Mouse (Mus musculus) cerebral cortex, adult 2 months (tissue): ENCODE measurements around the gene Rfx1.

Source experiments
- WGBS: fragments of 180-500 bp; shearing (Covaris S2); methylation state at CpG from one replicate; pipeline ENCODE4 v1.1.7; 2018; 5-methylcytosine and 5-hydroxymethylcytosine counted together

The Rfx1 gene

DNA sequence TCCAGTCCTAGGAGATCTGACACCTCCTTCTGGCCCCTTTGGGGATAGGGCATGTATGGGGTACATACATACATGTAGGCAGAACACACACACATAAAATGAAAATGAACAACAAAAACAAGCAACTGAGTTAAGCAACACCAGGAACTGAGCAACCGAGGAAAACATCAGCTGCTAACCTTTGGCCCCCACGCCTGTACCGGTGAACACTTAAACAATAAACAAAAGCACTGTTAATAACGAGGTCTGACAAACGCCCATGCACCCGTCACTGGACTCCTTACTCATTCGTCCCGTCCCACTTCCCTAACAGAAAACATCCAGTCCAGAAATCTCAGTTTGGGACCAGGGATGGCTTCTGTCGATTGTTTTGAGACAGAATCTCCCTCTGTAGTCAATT lies 22.6 kb downstream of the Rfx1 start:
- 71% methylated on average over 9 of the region's 9 CpGs for WGBS

DNA sequence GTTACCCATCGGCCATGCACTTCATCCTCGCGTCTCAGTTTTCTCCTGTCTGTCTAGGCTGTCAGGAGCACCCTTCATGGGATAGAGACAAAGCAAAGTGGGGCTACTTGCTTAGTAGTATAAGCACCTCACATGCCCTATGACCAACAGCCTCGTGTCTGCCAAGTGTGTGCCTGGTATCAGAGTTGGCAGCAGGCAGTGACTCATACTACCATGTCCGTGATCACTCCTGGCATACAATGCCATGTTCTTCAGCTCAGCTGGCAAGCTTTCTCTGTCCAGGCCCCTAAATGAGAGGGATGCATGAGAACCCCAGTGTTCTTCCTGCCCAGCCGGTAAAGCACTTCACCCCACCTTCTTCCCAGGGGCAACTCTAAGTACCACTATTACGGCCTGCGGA lies 24.0 kb downstream of the Rfx1 start:
- WGBS, result 72% methylated on average over 8 of the region's 8 CpGs

DNA sequence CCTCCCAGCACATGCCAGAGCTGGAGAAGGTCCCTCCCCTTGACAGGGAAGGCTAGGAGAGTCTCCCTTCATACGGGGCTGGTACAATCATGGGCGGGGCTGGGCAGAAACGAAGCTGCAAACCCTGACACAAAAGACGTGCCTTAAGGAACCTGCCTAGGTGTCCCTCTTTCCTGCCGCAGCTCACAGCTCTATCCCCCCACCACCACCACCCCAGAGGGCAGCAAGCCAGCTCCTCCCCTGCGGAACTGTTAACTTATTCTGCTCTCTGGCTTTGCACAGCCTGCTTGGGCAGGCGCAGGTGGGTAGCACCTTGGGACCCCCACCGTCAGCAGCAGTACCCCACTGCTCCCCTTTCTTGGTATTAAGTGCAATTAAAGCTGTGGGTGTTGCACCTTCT lies 29.4 kb downstream of the Rfx1 start:
- 63% methylated on average over 8 of the region's 8 CpGs for WGBS

DNA sequence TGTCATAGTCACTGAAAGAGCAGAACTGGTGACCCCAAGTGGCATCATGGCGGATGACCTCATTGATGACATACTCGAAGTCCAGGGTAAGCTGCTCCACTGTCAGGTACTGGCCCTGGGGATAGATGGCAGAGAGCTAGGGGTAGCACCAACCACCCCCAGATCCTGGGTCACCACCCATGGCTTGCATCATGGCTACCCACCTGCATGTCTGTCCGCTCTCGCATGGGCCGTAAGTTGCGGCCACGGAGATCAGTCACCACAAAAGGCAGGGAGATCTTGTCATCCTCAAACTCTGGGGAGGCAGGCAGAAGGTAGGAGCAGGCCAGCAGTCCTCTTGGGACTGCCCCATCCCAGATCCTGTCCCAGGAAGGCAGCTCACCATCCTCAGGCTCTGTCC lies 31.7 kb downstream of the Rfx1 start:
- 97% methylated on average over 7 of the region's 7 CpGs for WGBS

DNA sequence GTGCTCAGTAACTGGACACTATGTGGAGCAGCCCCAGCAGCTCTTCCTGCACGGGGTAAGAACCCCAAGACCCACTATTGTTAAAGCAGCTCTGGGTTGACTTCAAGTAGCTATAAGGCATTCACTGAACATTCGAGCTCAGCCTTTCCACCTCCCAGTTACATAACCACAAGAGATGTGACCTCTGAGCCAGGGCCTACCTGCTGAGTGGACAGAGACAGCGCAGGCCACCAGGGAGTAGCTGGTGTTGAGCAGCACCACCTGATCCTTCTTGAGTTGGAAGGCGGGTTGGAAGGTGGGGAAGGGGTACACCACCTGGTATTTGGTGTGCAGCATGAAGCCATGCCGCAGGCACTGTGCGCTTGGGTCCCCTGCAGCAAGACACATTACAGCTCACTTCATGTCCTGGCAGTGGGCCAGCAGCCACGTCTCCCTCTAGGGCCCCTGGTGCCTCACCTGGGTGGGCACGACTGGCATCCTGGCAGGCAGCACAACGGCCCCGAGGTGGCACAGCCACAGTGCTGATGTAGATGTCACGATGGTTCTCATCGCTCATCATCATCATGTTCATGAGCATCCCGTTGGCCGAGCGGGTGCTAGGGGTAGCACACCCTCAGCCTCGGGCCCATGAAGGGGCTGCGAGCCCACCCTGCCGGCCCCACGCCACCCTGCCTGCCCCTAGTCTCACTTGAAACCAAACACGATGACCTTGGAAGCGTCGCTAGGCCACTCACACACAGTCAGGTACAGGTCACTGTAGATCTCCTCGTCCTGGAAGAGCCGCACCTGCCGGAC lies 35.0 kb downstream of the Rfx1 start:
- whole genome bisulfite sequencing, result 91% methylated on average over 25 of the region's 25 CpGs

DNA sequence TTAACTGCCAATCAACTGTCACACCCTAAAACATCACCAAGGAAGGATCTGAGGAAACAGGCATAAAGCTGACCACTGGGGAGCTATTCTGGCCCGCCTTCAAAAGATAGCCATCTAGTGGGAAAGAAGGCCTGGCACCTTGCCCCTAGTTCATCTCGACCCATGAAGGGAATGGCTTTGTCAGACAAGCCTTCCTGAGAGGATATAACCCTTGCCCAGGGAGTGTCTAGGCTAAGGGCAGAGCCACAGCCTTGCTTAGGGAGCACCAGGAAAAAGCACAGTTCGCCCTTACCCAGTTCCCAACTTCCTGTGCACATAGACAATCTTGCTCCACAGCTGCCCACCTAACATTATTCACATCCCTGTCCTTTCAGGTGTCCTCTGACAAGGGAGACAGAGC lies 37.0 kb downstream of the Rfx1 start:
- WGBS, result 30% methylated on average over 3 of the region's 3 CpGs

DNA sequence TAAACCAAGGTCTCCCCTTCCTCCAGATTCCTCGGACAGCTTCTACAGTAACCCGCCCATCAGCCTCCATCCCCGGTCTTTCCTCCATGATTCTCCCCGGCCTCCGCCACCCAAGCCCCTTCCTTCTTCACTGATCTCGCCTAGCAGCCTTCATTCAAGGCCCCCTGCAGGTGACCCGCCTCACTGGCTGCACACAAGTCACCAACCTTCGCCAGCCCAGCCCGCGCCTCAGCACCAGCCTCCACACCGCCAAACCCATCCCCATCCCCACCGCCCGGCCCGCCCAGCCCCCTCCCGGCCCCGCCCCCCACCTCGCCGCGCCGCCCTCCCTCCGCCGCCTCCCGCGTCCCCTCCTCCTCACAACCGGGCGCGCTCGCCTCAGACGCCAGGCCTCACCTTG lies 37.6 kb downstream of the Rfx1 start:
- under 1% methylated on average over 26 of the region's 29 CpGs for WGBS

DNA sequence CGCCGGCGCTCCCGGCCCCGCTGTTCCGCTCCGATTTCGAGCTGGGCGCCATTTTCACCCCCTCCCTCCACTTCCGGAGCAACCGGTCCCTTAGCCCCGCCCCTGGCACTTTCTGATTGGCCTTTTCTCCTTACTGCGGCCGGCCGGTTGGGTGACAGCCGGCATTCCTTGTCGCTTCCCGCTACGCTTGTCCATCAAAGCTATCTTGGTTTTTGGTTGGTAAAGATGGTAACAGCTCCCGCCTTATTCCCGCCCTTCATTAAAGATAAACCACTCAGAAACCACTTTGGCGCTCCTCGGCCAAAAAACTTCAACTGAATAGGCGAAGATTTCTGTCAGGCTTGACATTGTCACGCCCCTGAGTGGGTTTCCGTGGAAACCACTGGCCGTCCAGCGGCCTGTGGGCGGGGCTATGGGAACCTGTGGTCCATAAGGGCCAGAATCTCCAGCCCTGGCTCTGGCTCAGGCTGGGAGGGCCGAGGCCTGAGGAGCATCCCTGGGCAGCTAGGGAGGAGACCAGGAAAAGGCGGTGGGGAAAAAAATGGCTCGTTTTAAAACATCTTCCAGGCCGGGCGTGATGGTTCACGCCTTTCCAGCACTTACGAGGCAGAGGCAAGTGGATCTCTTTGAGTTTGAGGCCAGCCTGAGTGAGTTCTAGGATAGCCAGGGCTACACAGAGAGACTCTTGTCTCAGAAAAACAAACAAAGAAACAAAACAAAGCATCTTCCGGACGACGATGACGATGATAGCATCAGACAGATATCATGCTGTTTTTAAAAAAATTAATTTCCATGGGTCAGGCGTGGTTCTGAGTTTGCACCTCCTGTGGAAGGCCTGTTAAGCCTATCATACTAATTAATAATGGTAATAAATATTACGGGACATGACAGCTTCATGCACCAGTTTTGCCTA lies 38.3 kb downstream of the Rfx1 start, which contains the start of gene Dcaf15:
Dcaf15 (minus strand) TSS at position 72 of the 913 bp plus-strand sequence.
- WGBS, result 5% methylated on average over 42 of the region's 42 CpGs

DNA sequence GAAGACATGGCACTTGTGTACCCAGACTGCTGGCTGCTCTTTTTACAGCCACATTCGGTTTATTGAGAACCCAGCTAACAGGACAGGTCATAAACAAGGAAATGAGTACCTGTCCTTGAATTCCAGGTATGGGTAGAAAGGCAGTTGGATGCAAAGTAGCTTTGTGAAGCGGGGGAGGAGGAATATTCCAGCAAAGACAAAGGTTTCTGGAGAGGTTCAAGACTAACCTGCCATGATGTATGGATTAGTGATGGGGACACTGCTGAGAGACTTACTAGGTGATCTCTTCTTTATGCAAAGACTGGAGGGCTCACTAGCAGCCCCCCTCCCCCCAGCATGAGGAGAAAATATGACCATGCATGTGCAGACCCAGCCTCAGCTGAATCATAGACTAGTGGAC lies 39.0 kb downstream of the Rfx1 start:
- 78% methylated on average over 2 of the region's 2 CpGs for WGBS

DNA sequence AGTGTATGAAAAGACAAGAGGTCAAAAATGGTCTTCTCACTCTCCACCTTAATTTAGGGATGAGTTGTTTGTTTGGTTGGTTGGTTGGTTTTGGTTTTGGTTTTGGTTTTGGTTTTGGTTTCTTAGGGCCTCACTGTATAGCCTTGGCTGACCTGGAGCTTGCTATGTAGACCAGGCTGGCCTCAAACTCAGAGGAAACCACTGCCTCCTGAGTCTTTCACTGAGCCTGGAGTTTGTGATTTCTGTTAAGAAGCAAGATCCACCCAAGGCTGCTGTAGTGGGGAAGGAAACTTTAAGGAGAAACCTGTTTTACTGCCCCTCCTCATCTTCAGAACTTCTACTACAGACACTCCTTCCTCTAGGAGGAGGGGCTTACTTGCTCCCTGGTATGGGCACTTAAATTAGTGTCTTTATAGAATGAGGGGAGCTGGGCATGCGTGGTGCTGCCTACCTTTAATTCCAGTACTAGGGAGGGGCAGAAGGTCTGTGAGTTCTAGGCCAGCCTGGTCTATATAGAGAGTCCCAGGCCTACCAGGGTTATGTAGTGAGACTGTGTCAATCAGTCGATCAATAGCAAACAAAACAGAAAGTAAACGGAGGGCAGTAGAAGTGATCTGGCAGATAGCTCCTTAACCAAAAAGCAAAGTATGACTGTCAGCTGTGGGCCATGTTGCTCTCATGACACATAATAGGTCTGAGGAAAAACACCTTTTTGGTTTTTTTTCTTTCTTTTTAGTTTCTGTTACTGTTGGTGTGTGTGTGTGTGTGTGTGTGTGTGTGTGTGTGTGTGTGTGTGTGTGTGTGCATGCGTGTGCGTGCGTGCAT lies 39.8 kb downstream of the Rfx1 start:
- WGBS, result 93% methylated on average over 6 of the region's 6 CpGs

DNA sequence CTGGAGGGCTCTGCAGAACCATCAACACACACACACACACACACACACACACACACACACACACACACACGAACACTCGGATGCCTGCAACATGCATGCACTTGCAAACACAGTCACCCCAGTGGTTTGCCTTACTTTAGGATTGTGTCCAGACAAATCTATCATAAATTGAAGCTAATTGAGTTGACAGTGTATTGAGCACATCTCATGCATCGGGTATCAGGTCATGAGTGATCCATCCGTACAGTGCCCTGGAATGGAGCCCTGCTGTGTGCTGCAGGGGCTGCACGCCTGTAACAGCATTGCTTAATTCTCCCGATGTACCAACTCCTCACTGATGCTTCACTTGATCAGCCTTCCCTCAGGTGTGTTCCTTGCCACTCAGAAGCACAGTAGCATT lies 49.0 kb downstream of the Rfx1 start:
- 86% methylated on average over 6 of the region's 6 CpGs for WGBS

DNA sequence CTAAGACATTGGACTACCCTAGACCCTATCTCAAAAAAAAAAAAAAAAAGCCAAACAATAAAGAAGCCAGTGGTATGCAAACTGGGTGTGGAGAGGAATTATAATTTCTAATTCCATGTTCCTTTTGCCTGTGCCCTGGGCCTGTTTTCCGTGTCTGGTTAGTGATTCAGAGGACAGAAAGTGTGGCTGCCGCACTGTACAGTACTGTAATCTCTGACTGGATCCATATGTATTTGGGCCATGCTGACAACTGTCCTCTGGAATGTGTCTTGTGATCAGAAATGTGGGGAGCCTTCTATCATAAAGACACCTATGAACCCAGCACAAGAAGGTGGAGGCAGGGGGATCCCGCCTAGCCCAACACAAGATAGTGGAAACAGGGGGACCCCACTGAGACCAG lies 55.5 kb downstream of the Rfx1 start:
- 95% methylated on average over 3 of the region's 3 CpGs for WGBS

DNA sequence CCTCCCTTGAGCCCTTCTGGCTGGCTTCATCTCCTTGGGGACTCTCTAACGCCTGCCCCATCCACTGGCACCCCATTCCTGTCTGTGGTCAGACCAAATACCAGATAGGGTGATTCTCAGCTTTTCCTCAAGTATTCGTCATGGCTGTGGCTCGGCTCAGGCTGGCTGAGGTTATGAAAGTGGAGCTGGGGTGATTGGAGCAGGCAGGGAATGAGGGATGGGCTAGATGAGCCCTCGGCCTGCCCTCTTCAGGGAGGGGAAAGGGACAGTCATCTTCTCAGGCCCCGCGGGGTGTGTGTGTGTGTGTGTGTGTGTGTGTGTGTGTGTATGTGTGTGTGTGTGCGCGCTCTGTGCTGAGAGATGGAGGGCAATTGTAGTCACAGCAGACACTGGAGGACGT lies 59.0 kb downstream of the Rfx1 start, which contains the start of gene Podnl1:
Podnl1 (plus strand) TSS at position 334 of the 400 bp plus-strand sequence.
- 69% methylated on average over 9 of the region's 9 CpGs for WGBS

DNA sequence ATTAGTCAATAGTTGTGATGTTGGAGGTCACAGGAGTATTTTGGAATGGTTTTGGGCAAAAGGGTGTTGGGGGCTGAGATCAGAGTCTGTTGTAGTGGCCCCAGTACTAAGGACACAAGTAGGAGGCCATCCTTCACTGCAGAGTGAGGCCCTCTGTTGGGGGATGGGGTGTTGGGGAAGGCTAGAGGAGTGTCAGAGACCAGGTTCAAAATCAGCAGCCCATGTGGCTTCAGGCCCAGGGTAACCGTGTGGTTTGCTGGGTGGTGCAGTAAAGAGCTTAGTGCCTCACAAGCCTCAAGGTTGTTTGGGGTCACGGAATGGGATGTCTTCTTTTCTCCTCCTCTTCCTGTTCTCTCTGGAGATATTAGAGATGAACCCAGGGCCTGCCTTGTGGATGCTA lies 60.1 kb downstream of the Rfx1 start:
- 90% methylated on average over 2 of the region's 2 CpGs for WGBS

DNA sequence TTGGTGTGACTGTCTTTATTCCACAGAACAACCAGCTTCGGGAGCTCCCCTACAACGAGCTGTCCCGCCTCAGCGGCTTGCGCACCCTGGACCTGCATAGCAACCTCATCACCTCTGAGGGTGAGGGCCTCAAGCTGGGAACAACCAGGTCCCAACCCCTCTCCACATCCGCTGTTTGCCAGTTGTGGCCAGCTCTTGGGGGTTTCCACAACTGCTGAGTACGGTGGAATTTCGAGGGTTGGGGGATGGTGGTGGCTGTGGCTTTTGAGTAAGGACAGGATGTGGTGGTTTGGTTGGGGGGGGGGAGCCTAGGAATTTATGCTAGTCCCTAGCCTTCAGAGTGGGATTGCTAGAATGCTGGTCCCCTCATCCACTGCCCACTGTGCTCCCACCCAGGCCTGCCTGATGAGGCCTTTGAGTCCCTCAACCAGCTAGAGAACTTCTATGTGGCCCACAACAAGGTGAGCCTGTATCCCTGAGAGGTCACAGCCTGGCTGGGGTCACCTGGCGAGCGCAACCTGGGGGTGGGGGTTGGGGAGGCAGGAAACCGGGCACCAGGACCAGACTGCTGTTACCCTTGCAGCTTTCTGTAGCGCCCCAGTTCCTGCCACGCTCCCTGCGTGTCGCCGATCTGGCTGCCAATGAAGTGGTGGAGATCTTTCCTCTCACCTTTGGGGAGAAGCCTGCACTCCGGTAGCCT lies 60.7 kb downstream of the Rfx1 start:
- 74% methylated on average over 17 of the region's 17 CpGs for WGBS

DNA sequence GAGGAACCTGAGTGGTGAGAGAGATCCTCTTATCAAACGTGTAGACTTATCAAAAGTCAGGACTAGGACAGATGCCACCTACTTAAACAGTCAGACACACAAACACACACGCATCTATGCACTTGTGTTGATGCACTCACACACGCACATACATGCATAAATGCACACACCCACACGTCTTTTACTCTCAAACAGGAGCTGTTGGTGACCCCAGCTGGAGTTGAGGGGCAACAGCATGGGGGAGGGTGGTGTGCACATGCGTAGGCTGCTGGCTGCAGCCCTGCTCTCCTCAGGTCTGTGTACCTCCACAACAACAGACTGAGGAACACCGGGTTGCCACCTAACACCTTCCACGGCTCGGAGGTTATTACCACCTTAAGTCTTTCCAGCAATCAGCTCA lies 61.6 kb downstream of the Rfx1 start:
- WGBS, result 50% methylated on average over 8 of the region's 8 CpGs

DNA sequence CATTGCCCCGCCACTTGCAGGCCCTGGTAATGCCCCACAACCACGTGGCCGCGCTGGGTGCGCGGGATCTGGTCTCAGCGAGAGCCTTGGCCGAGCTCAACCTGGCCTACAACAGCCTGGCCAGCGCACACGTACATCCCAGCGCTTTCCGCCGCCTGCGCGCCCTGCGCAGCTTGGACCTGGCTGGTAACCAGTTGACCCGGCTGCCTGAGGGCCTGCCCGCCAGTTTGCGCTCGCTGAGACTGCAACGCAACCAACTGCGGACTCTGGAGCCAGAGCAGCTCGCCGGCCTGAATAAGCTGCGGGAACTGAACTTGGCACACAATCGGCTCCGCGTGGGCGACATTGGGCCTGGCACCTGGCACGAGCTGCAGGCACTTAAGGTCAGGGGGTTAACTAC lies 64.2 kb downstream of the Rfx1 start:
- WGBS, result 56% methylated on average over 30 of the region's 30 CpGs

DNA sequence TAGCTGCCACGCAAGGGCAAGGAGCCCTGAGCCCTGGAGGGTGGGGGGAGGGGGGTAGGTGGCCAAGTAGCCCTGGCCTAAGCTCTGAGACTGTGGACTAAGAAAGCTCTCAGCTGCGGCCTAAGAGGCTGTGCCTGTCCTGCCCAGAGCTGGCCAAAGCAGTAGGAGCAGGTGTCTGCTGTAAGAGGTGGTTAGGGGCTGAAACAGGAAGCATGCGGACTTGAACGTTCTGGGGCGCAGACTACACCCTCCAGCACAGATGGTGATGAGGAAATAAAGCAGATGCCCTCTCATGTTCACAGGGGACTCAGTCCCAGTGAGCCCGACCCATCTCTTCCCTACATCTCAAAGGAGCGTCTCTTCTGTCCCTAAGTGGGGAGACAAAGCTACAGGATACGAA lies 65.6 kb downstream of the Rfx1 start:
- WGBS, result 86% methylated on average over 8 of the region's 8 CpGs

DNA sequence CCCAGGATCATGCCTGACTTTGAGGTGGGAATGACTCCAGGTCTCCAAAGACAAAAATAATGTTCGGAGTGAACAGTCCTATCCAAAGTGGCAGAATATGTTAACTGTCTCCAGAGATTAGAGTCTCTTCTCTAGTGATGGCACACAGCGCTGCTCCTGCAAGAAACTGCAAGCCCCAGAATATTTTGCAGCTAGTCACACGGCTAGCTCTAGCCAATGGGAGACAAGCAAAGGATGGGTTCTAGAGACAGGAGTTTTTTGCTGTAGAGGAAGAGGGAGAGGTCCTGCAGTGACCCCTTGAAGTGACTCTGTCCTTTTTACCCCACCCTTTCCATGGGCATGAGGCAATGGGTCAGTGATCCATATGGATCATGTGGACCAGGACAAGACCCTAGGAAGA lies 71.2 kb downstream of the Rfx1 start:
- WGBS, result 89% methylated on average over 3 of the region's 3 CpGs

DNA sequence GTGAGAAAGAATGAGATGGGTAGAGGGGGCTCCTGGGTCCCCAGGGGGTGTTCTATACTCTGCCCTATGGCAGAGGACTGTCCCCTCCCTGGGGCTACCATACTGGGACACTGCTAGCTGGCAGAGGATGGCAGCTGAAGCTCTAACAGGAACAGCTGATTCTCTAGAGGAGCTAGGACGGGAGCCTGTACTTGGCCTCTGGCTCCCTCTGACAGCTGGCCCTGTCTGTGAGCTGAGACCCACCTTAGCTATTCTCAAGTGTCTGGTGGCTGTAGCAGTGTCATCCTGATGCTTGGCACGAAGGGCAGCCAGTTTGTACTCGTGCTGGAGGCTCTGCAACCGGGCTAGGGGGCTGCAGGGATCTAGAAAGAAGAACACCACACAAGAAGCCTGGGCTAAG lies 74.2 kb downstream of the Rfx1 start:
- 95% methylated on average over 4 of the region's 4 CpGs for WGBS

DNA sequence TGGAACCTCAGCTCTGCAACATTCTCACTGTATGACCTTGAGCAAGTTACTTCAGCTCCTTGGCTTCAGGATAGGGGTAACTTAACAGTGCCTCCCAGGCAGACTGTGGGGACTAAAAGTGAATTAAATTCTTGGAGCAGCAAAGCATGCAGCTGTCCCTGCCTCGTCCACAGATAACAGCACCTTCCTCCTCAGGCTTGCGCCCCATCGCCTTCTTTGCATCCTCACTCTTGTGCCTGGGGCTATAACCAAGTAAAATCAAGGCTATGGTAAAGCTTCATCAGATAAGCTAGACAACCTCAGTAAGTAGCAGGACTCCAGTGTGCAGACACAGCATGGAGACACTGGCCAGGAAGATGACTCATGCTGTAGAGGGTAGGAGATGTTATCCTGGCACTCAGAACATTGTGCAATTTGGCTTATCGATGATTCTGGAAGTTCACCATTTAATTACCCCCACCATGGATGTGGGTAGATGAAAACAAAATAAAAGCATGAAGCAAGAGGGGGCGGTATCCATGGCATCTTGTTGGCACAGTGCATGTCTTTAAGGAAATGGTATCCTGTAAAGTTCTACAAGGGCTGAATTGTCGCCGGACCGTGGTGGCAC lies 78.1 kb downstream of the Rfx1 start:
- WGBS, result 70% methylated on average over 8 of the region's 8 CpGs
